Mouse (Mus musculus): Measurements from ENCODE around the gene Atp13a3.
"Not testable (repeated sequence)": the region's sequence is repeated elsewhere in the genome, so short reads cannot be mapped to it uniquely, and the experiment has no call there.

GRCm38 (mm10) chr16:30451174-30451573 lies 45.4 kb upstream of the Atp13a3 start:
- TF ChIP-seq CTCF (IDR thresholded peaks at IDR 0.05; ENCODE audit: borderline replicate concordance, extremely low read depth, insufficient read depth, insufficient read length); POLR2A (IDR thresholded peaks at IDR 0.05; ENCODE audit: borderline replicate concordance, extremely low read depth, insufficient read depth, insufficient read length, poor library complexity, severe bottlenecking): not testable (repeated sequence)

All from brain, embryonic 14.5 days (tissue).